Mouse (Mus musculus) heart, adult 2 months (tissue): ENCODE data around the gene Tln2. TPM values are rescaled to one million over a fixed set of nuclear protein-coding genes. Genes with fewer than 3 reads are reported as not detected.

Experiments
- DNase-seq, 2 experiments: peaks; one replicate each; pipeline ENCODE4 v3.0.0; 2021
- H3K27ac ChIP-seq: fragments of 200-600 bp; 2 replicates; pipeline ENCODE4 v1.8.1; 2022
- H3K27me3 ChIP-seq: fragments of 200-500 bp; 2 replicates; pipeline ENCODE4 v1.6.1; 2012; ENCODE audit warnings: mild to moderate bottlenecking, low read length, inconsistent platforms, mixed read lengths; ENCODE audit not compliant: control insufficient read depth, insufficient read depth
- H3K36me3 ChIP-seq: fragments of 200-500 bp; 2 replicates; pipeline ENCODE4 v1.6.1; 2012; ENCODE audit warnings: low read length, inconsistent platforms; ENCODE audit not compliant: control insufficient read depth, insufficient read depth
- H3K4me1 ChIP-seq: fragments of 200-500 bp; 2 replicates; pipeline ENCODE4 v1.6.1; 2011; ENCODE audit warnings: low read length; ENCODE audit not compliant: control insufficient read depth, insufficient read depth
- H3K4me3 ChIP-seq: fragments of 200-600 bp; 2 replicates; pipeline ENCODE4 v1.8.1; 2022
- H3K79me2 ChIP-seq: fragments of 200-500 bp; replicated peaks from 2 replicates; pipeline ENCODE4 v1.6.1; 2012; ENCODE audit warnings: mild to moderate bottlenecking, inconsistent platforms, low read length, moderate library complexity, mixed read lengths; ENCODE audit not compliant: control insufficient read depth, insufficient read depth
- H3K9ac ChIP-seq: fragments of 200-500 bp; 2 replicates; pipeline ENCODE4 v1.6.1; 2012; ENCODE audit warnings: low read depth, mild to moderate bottlenecking, control low read depth, inconsistent platforms, low read length, mixed read lengths
- CTCF ChIP-seq: fragments of 200-600 bp; IDR thresholded peaks from 2 replicates; pipeline ENCODE4 v1.8.1; 2022; ENCODE audit warnings: antibody characterized with exemption, mild to moderate bottlenecking, moderate library complexity
- EP300 ChIP-seq: fragments of 200-500 bp; IDR thresholded peaks from 2 replicates; pipeline ENCODE4 v1.6.1; 2011; ENCODE audit warnings: low read depth, low read length, control low read depth; ENCODE audit not compliant: insufficient read depth
- POLR2A ChIP-seq: fragments of 200-500 bp; IDR thresholded peaks from 2 replicates; pipeline ENCODE4 v1.6.1; 2011; ENCODE audit warnings: mild to moderate bottlenecking, low read depth, low read length, control low read depth; ENCODE audit not compliant: insufficient read depth
- WGBS: fragments of 180-500 bp; shearing (Covaris S2); methylation state at CpG from one replicate; pipeline ENCODE4 v1.1.7; 2018; 5-methylcytosine and 5-hydroxymethylcytosine counted together
- intact Hi-C: fragments of 180-260 bp; cut with DNase I; formaldehyde crosslinking; loops from one replicate; pipeline ENCODE4 v1.15.1; 2025
- polyA plus RNA-seq: library from polyadenylated mRNA; depleted of rRNA; stranded (reverse); fragments of >200 nt; gene quantifications from 2 replicates; pipeline ENCODE4 v1.2.3, GENCODE M21; 2012
- total RNA-seq, 2 experiments: library from RNA; stranded (reverse); gene quantifications; 2 replicates each; pipeline ENCODE4 v1.2.3; 2021

Tln2 gene
- total and polyA plus RNA-seq, 3 experiments = 20.1 to 78.2 (median 67.1) TPM

DNA sequence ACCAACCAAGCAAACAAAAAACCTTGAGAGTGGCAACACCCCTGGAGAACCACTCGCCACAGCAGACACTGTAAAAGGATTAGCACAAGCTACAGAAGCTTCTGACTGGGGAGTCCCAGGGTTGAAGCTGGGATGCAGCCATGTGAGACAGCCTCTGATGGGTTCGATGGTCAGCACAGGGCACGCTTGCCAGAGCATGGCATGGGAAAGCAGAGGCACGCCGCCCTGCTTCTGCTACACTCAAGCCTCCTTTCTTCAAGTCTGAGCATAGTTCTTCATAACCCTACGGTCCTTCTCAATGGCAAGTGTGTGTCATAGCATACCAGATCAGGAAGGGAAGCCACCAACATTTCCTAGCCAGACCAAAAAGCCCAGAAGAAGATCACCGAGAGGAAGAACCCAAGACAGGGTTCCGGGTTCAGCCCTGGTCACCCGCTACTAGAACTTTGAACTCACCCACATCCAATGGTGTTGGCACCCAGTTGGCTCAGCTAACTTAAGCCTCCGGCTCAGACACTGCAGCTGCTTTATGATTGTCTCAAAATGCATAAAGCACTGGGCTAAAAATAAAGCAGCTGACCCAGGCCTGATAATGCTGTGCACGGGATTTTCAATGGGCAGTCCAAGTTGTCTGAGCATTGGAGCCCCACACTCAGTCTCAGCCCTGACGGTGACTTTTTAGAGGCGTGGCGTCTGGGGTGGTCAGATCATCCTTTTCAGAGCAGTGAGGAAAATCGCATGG lies 131.0 kb downstream of the Tln2 start:
- WGBS = 53% methylated on average over 15 of the region's 15 CpGs

DNA sequence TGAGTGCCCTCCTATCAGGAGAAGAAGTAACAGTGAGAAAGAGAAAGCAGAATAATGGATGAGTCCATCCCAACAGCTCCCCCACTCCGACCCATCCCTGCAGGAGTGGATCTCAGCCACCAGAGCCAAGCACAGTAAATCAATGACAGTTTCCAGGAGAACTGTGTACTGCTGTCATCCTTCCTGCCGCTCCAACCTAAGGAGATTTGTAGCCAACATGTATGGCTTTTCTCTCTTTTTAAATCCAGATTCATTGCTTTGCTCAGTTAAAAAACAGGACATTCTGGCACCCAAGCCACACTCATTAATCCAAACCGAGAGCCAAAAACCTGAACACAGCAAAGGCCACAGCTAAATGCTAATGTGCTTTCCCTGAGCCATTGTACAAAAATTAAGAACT lies 133.2 kb downstream of the Tln2 start:
- H3K4me1 ChIP-seq = no peaks in the 10 kb centered on the region
- TF ChIP-seq POLR2A (no peak), EP300 (no peak)
- H3K79me2 ChIP-seq = no peaks in the 10 kb centered on the region
- H3K4me3 ChIP-seq = no peak overlapping the region
- no peak for DNase-seq
- intact Hi-C loops = loop anchor here (5.0 kb wide), 1 partner anchor 206 kb away; no protein-coding TSS in a partner anchor
- WGBS = 84% methylated on average over 3 of the region's 3 CpGs
- no peak overlapping the region for H3K27ac ChIP-seq
- H3K9ac ChIP-seq = no peak overlapping the region
- H3K27me3 ChIP-seq = no peaks in the 10 kb centered on the region
- no peaks in the 10 kb centered on the region for H3K36me3 ChIP-seq

More for the DNA sequence above, 131.0 kb downstream of the Tln2 start:
- TF ChIP-seq EP300 = no peak
- TF ChIP-seq CTCF = no peak
- TF ChIP-seq POLR2A = no peak
- no peak overlapping the region for H3K4me3 ChIP-seq
- H3K9ac ChIP-seq = no peak overlapping the region
- no peaks in the 10 kb centered on the region for H3K79me2 ChIP-seq
- no peak overlapping the region for H3K27ac ChIP-seq
- intact Hi-C loops = loop anchor here (5.0 kb wide), 1 partner anchor 204 kb away; no protein-coding TSS in a partner anchor
- H3K27me3 ChIP-seq = no peaks in the 10 kb centered on the region
- peak in 1 of 2 experiments; percentile 28 for DNase-seq
- no peaks in the 10 kb centered on the region for H3K4me1 ChIP-seq
- no peaks in the 10 kb centered on the region for H3K36me3 ChIP-seq

DNA sequence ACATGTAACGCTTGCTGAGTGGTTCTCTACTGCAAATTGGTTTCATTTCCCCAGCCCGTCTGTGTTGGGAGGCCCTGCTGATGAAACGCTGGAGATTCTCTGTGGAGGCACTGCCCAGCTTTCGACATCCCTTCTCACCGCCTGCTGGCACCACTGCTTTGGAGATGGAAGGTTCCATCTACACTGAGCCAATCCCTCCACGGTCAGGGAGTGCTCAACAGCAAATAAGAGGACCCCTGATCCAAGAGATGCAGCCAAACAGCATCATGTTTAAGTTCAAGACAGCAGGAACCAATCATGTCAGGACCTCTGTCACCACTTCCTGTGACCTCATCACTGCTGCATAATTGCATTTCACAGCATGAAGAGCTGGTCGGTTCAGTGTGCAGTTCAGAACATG lies 135.4 kb downstream of the Tln2 start:
- H3K4me1 ChIP-seq = no peaks in the 10 kb centered on the region
- no peaks in the 10 kb centered on the region for H3K36me3 ChIP-seq
- no peak for TF ChIP-seq POLR2A
- WGBS = 62% methylated on average over 7 of the region's 7 CpGs
- H3K27me3 ChIP-seq = no peaks in the 10 kb centered on the region
- no peak overlapping the region for H3K4me3 ChIP-seq
- intact Hi-C loops = no loop called here
- DNase-seq = no peak
- no peak overlapping the region for H3K9ac ChIP-seq
- no peak overlapping the region for H3K27ac ChIP-seq
- H3K79me2 ChIP-seq = no peaks in the 10 kb centered on the region

DNA sequence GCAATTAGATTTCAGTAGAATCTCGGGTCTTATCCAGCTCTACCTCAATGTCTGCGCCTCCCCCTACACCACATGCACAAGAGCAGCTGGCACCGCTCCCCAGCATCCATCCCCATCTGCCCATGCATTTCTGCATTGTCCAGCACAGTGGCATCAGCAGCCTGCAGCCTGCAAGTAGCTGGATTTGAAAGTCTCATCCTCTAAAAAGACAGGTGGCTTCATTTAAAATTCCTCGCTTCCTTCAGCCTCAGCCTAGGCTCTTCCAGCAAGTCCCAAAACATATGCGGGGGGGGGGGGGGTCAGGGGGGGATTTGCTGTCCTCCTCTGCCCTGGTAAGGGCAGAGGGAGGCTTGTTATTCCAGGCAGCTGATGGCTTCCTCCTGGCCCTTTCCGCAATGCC lies 141.4 kb downstream of the Tln2 start:
- 67% methylated on average over 6 of the region's 6 CpGs for WGBS
- no peak for TF ChIP-seq CTCF
- TF ChIP-seq EP300 = no peak
- no peak for TF ChIP-seq POLR2A
- intact Hi-C loops = no loop called here
- Histone ChIP-seq H3K27me3 (no peaks in the 10 kb centered on the region), H3K9ac (no peak overlapping the region), H3K36me3 (no peaks in the 10 kb centered on the region), H3K79me2 (no peaks in the 10 kb centered on the region), H3K4me1 (no peaks in the 10 kb centered on the region), H3K4me3 (no peak overlapping the region), H3K27ac (no peak overlapping the region)
- no peak for DNase-seq

GRCm38 (mm10) chr9:67410667-67411066 lies 148.8 kb downstream of the Tln2 start:
- Histone ChIP-seq H3K4me1 (no peaks in the 10 kb centered on the region), H3K79me2 (no peaks in the 10 kb centered on the region), H3K4me3 (no peak overlapping the region), H3K9ac (no peak overlapping the region), H3K27ac (no peak overlapping the region), H3K27me3 (no peaks in the 10 kb centered on the region), H3K36me3 (no peaks in the 10 kb centered on the region)
- DNase-seq = no peak
- 87% methylated on average over 2 of the region's 2 CpGs for WGBS
- intact Hi-C loops = no loop called here
- TF ChIP-seq EP300 (no peak), CTCF (no peak), POLR2A (no peak)

GRCm38 (mm10) chr9:67404736-67405135 lies 154.8 kb downstream of the Tln2 start:
- WGBS = 84% methylated on average over 7 of the region's 7 CpGs
- TF ChIP-seq POLR2A (no peak), EP300 (no peak), CTCF (no peak)
- Histone ChIP-seq H3K27me3 (no peaks in the 10 kb centered on the region), H3K79me2 (no peaks in the 10 kb centered on the region), H3K9ac (no peak overlapping the region), H3K27ac (no peak overlapping the region), H3K36me3 (no peaks in the 10 kb centered on the region), H3K4me3 (no peak overlapping the region), H3K4me1 (no peaks in the 10 kb centered on the region)
- no peak for DNase-seq
- intact Hi-C loops = no loop called here
